Mouse (Mus musculus): ENCODE results near the gene Siae. TPM values are rescaled to one million over a fixed set of nuclear protein-coding genes. Genes with fewer than 3 reads are reported as not detected.

Siae gene
- polyA plus RNA-seq, 1 experiment from 2014 or later, result 9.0 TPM

DNA sequence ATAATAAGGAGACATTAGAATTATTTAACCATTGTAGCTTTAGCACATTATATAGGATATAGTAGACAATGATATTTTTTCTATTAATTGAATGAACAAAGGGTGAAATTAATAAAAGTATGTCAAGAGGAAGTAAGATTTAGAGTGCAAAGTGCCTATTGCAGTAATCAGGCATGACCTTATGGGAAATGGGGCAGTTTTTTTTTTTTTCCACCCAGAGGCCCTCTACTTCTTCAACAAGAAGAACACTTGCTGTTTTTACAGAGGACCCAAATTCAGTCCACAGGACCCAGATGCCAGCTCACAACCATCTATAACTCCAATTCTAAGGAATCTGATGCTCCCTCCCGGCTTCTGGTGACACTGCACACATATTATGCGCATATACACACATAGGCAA lies 5.1 kb downstream of the Siae start:
- WGBS, result 80% methylated on average over 2 of the region's 2 CpGs
- no peak for ATAC-seq (replicated peaks; ENCODE audit: insufficient number of reproducible peaks, insufficient read depth, low FRiP score, low read depth)
- H3K4me3 ChIP-seq, result no peak overlapping the region
- H3K9me3 ChIP-seq (replicated peaks), result no peaks in the 10 kb centered on the region
- no peaks in the 10 kb centered on the region for H3K36me3 ChIP-seq
- H3K27me3 ChIP-seq, result no peaks in the 10 kb centered on the region
- no peak overlapping the region for H3K27ac ChIP-seq
- H3K4me1 ChIP-seq (replicated peaks), result no peaks in the 10 kb centered on the region
- no peak overlapping the region for H3K4me2 ChIP-seq
- H3K9ac ChIP-seq, result no peak overlapping the region

DNA sequence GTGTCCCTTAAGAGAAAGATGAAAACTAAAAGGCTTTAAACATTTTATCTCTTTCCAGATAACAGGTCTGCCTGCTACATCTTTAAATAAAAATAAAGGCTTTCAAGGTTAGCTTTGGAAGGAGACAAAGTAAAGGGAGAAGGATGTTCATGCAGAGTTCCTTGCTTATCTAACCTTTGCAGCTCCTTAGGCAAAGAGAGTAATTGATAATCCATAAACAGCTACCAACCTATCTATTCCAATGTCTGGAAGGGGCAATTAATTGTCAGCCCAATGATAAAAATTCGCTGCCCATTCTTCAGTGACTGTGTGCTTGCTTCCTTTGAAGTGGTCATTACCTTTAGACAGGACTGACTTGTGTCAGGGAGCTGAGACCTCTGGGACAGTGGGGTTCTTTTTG lies 8.3 kb downstream of the Siae start:
- no peaks in the 10 kb centered on the region for H3K9me3 ChIP-seq (replicated peaks)
- H3K27me3 ChIP-seq, result no peaks in the 10 kb centered on the region
- ATAC-seq (replicated peaks; ENCODE audit: insufficient number of reproducible peaks, insufficient read depth, low FRiP score, low read depth), result no peak
- 47% methylated on average over 1 of the region's 1 CpGs for WGBS
- no peak overlapping the region for H3K9ac ChIP-seq
- H3K4me3 ChIP-seq, result no peak overlapping the region
- H3K27ac ChIP-seq, result no peak overlapping the region
- H3K4me1 ChIP-seq (replicated peaks), result peaks cover 14% of the 10 kb centered on the region
- H3K36me3 ChIP-seq, result no peaks in the 10 kb centered on the region
- H3K4me2 ChIP-seq, result no peak overlapping the region

- no peak overlapping the region for H3K27ac ChIP-seq
- H3K4me2 ChIP-seq, result no peak overlapping the region
- H3K9ac ChIP-seq, result no peak overlapping the region
- 82% methylated on average over 2 of the region's 2 CpGs for WGBS
- H3K4me3 ChIP-seq, result no peak overlapping the region
- H3K9me3 ChIP-seq (replicated peaks), result no peaks in the 10 kb centered on the region
- no peaks in the 10 kb centered on the region for H3K27me3 ChIP-seq
- no peaks in the 10 kb centered on the region for H3K36me3 ChIP-seq
- H3K4me1 ChIP-seq (replicated peaks), result peaks cover 14% of the 10 kb centered on the region
- ATAC-seq (replicated peaks; ENCODE audit: insufficient number of reproducible peaks, insufficient read depth, low FRiP score, low read depth), result no peak
Observed at GRCm38 (mm10) chr9:37567019-37567418, 11.5 kb downstream of the Siae start.

DNA sequence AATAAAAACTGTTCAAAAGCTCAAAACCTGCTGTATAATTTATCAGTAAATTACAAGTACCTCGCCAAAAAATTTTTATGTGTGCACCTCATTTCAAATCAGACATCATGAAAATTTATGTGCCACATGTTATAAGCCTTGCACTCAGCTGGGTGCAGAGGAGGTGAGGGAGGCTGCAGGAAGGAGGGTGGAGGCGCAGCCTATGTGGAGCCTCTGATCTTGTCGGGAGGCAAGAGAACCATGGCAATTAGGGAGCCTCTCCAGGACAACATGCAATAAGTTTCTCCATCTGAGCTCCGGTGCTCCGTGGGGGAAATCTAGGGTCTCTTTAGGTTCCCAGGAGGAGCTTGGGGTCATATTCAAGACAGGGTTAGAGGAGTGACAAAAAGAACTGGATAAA lies 12.0 kb downstream of the Siae start:
- no peak overlapping the region for H3K27ac ChIP-seq
- no peak for ATAC-seq (replicated peaks; ENCODE audit: insufficient number of reproducible peaks, insufficient read depth, low FRiP score, low read depth)
- no peak overlapping the region for H3K9ac ChIP-seq
- peaks cover 16% of the 10 kb centered on the region for H3K4me1 ChIP-seq (replicated peaks)
- 42% methylated on average over 5 of the region's 5 CpGs for WGBS
- H3K4me3 ChIP-seq, result no peak overlapping the region
- no peaks in the 10 kb centered on the region for H3K27me3 ChIP-seq
- H3K36me3 ChIP-seq, result no peaks in the 10 kb centered on the region
- peak overlapping the region; percentile 52; the same call in 1 of the 2 replicates for H3K4me2 ChIP-seq
- no peaks in the 10 kb centered on the region for H3K9me3 ChIP-seq (replicated peaks)

DNA sequence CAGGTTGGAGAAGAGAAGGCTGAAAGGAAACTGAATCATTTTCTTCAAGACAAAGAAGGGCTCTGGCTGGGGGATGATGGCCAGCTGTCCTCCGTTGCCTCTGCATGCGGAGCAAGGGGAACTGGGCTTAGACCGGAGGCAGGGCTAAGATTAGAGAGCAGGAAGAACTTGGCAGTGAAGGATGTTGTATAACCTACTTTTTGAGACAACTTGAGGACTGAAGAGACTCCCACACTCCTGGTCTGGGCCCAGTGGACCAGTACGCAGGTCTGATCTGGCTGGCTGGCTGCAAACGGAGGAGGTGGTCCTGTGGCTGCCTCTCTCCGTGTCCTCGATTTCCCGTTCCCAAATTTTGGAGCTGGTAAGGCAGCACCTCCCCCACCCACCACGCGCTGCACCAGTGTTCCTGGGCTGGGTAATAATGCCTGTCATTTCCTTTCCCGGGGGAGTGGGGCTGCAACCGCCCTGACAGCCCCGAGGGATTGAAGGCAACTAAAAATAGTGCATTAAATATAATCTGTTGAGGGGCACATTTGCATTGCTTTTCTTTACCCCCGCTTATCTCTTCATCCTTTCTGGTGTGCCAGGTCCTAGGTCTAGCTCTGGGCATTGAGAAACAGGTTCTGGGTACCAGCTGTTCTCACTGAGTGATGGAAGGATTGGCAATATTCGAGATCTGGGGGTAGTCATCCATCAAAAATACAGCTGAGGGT lies 12.6 kb downstream of the Siae start:
- H3K4me3 ChIP-seq, result peak overlapping the region; percentile 24

GRCm38 (mm10) chr9:37568605-37569214 lies 13.2 kb downstream of the Siae start:
- no peak overlapping the region for H3K4me3 ChIP-seq
- no peaks in the 10 kb centered on the region for H3K36me3 ChIP-seq
- H3K9ac ChIP-seq, result no peak overlapping the region
- H3K27ac ChIP-seq, result 0 out of 2 replicates have a peak overlapping the region, but pooled peaks have one; percentile 20
- H3K9me3 ChIP-seq (replicated peaks), result no peaks in the 10 kb centered on the region
- no peak for ATAC-seq (replicated peaks; ENCODE audit: insufficient number of reproducible peaks, insufficient read depth, low FRiP score, low read depth)
- H3K4me1 ChIP-seq (replicated peaks), result peaks cover 19% of the 10 kb centered on the region
- H3K27me3 ChIP-seq, result no peaks in the 10 kb centered on the region
- 30% methylated on average over 4 of the region's 4 CpGs for WGBS
- peak overlapping the region; percentile 52 for H3K4me2 ChIP-seq

More for the DNA sequence above, 12.6 kb downstream of the Siae start:
- Histone ChIP-seq H3K36me3 (no peaks in the 10 kb centered on the region), H3K4me2 (peak overlapping the region; percentile 52), H3K27ac (0 out of 2 replicates have a peak overlapping the region, but pooled peaks have one; percentile 20), H3K4me1 (replicated peaks) (peaks cover 19% of the 10 kb centered on the region), H3K9me3 (replicated peaks) (no peaks in the 10 kb centered on the region), H3K9ac (no peak overlapping the region), H3K27me3 (no peaks in the 10 kb centered on the region)
- WGBS, result 23% methylated on average over 15 of the region's 15 CpGs
- no peak for ATAC-seq (replicated peaks; ENCODE audit: insufficient number of reproducible peaks, insufficient read depth, low FRiP score, low read depth)

- no peaks in the 10 kb centered on the region for H3K27me3 ChIP-seq
Observed at GRCm38 (mm10) chr9:37569231-37569835, 13.8 kb downstream of the Siae start.

GRCm38 (mm10) chr9:37572204-37572876 lies 16.8 kb downstream of the Siae start:
- no peaks in the 10 kb centered on the region for H3K36me3 ChIP-seq
- no peak overlapping the region for H3K9ac ChIP-seq
- H3K27me3 ChIP-seq, result no peaks in the 10 kb centered on the region
- WGBS, result 24% methylated on average over 3 of the region's 3 CpGs
- no peak overlapping the region for H3K4me3 ChIP-seq
- H3K27ac ChIP-seq, result no peak overlapping the region
- no peak overlapping the region for H3K4me2 ChIP-seq
- no peak for ATAC-seq (replicated peaks; ENCODE audit: insufficient number of reproducible peaks, insufficient read depth, low FRiP score, low read depth)
- peaks cover 22% of the 10 kb centered on the region for H3K4me1 ChIP-seq (replicated peaks)
- no peaks in the 10 kb centered on the region for H3K9me3 ChIP-seq (replicated peaks)

More at GRCm38 (mm10) chr9:37569231-37569835, 13.8 kb downstream of the Siae start:
- ATAC-seq (replicated peaks; ENCODE audit: insufficient number of reproducible peaks, insufficient read depth, low FRiP score, low read depth), result no peak
- WGBS, result 55% methylated on average over 2 of the region's 2 CpGs
- H3K9me3 ChIP-seq (replicated peaks), result no peaks in the 10 kb centered on the region
- H3K36me3 ChIP-seq, result no peaks in the 10 kb centered on the region
- no peak overlapping the region for H3K4me2 ChIP-seq
- H3K4me1 ChIP-seq (replicated peaks), result peaks cover 19% of the 10 kb centered on the region
- H3K9ac ChIP-seq, result no peak overlapping the region
- H3K27ac ChIP-seq, result no peak overlapping the region
- H3K4me3 ChIP-seq, result no peak overlapping the region

- Histone ChIP-seq H3K36me3 (no peaks in the 10 kb centered on the region), H3K4me3 (no peak overlapping the region), H3K4me1 (replicated peaks) (peaks cover 8% of the 10 kb centered on the region; the same call in 1 of the 2 replicates), H3K4me2 (peak overlapping the region; percentile 40), H3K9me3 (replicated peaks) (no peaks in the 10 kb centered on the region), H3K27me3 (no peaks in the 10 kb centered on the region), H3K27ac (no peak overlapping the region), H3K9ac (no peak overlapping the region)
- ATAC-seq (replicated peaks; ENCODE audit: insufficient number of reproducible peaks, insufficient read depth, low FRiP score, low read depth), result no peak
- WGBS, result 27% methylated on average over 14 of the region's 14 CpGs
Observed at GRCm38 (mm10) chr9:37576436-37576930, 21.0 kb downstream of the Siae start.

- Histone ChIP-seq H3K36me3 (no peaks in the 10 kb centered on the region), H3K4me3 (no peak overlapping the region), H3K9ac (no peak overlapping the region), H3K4me1 (replicated peaks) (no peaks in the 10 kb centered on the region), H3K27me3 (no peaks in the 10 kb centered on the region), H3K9me3 (replicated peaks) (no peaks in the 10 kb centered on the region), H3K4me2 (no peak overlapping the region), H3K27ac (no peak overlapping the region)
- no peak for ATAC-seq (replicated peaks; ENCODE audit: insufficient number of reproducible peaks, insufficient read depth, low FRiP score, low read depth)
- 83% methylated on average over 5 of the region's 5 CpGs for WGBS
Observed at GRCm38 (mm10) chr9:37583594-37583993, 28.1 kb downstream of the Siae start.

GRCm38 (mm10) chr9:37586718-37587117 lies 31.2 kb downstream of the Siae start:
- H3K4me1 ChIP-seq (replicated peaks), result no peaks in the 10 kb centered on the region
- no peaks in the 10 kb centered on the region for H3K9me3 ChIP-seq (replicated peaks)
- no peak overlapping the region for H3K27ac ChIP-seq
- WGBS, result 77% methylated on average over 4 of the region's 4 CpGs
- H3K4me3 ChIP-seq, result no peak overlapping the region
- H3K36me3 ChIP-seq, result no peaks in the 10 kb centered on the region
- no peak for ATAC-seq (replicated peaks; ENCODE audit: insufficient number of reproducible peaks, insufficient read depth, low FRiP score, low read depth)
- H3K4me2 ChIP-seq, result no peak overlapping the region
- H3K27me3 ChIP-seq, result no peaks in the 10 kb centered on the region
- H3K9ac ChIP-seq, result no peak overlapping the region

Data from heart, embryonic 15.5 days (tissue).